Mouse (Mus musculus): ENCODE measurements around the gene Pitpnc1. TPM values are rescaled to one million over a fixed set of nuclear protein-coding genes. Genes with fewer than 3 reads are reported as not detected.

Pitpnc1 gene
- polyA plus RNA-seq, 1 experiment = 0.74 TPM

- H3ac ChIP-seq (ENCODE audit: control insufficient read depth, insufficient read length) = no peak overlapping the region
- no peak overlapping the region for H3K4me2 ChIP-seq (ENCODE audit: low read depth)
- no peak overlapping the region for H3K4me3 ChIP-seq
- TF ChIP-seq POLR2AphosphoS2 (IDR thresholded peaks at IDR 0.05; ENCODE audit: insufficient read length, low read depth) (no peak), SRF (IDR thresholded peaks at IDR 0.05; ENCODE audit: control insufficient read depth, insufficient read length, low read depth) (no peak), POLR2A (IDR thresholded peaks at IDR 0.05; ENCODE audit: insufficient read length, low read depth) (no peak), MAX (IDR thresholded peaks at IDR 0.05; ENCODE audit: low read depth) (no peak), REST (IDR thresholded peaks at IDR 0.05; ENCODE audit: insufficient read depth, insufficient read length) (no peak), TCF3 (IDR thresholded peaks at IDR 0.05; ENCODE audit: insufficient read length, low read depth) (no peak), USF1 (IDR thresholded peaks at IDR 0.05; ENCODE audit: low read depth) (no peak), TCF12 (IDR thresholded peaks at IDR 0.05; ENCODE audit: insufficient read depth, poor library complexity, severe bottlenecking) (no peak), MYOG (IDR thresholded peaks at IDR 0.05; ENCODE audit: control insufficient read depth in 1 of 3, insufficient read depth in 1 of 3, insufficient read length in 2 of 3, low read depth in 2 of 3) (no peak), E2F4 (IDR thresholded peaks at IDR 0.05; ENCODE audit: insufficient read depth) (no peak), MYOD1 (IDR thresholded peaks at IDR 0.05; ENCODE audit: control insufficient read depth in 1 of 3, insufficient read length in 2 of 3, low read depth in 2 of 3) (no peak), CEBPB (IDR thresholded peaks at IDR 0.05; ENCODE audit: insufficient read depth, poor library complexity, severe bottlenecking) (no peak)
- no peaks in the 10 kb centered on the region for H3K79me2 ChIP-seq (ENCODE audit: control insufficient read depth, insufficient read depth)
- H3K27me3 ChIP-seq (ENCODE audit: control insufficient read depth, insufficient read depth, insufficient read length) = peaks cover 7% of the 10 kb centered on the region
- no peaks in the 10 kb centered on the region for H3K36me3 ChIP-seq (ENCODE audit: control insufficient read depth, insufficient read depth)
Measured at GRCm38 (mm10) chr11:107385306-107385705, 85.2 kb downstream of the Pitpnc1 start.

GRCm38 (mm10) chr11:107383985-107384384 lies 86.5 kb downstream of the Pitpnc1 start:
- TF ChIP-seq USF1 (IDR thresholded peaks at IDR 0.05; ENCODE audit: low read depth) = no peak
- TF ChIP-seq E2F4 (IDR thresholded peaks at IDR 0.05; ENCODE audit: insufficient read depth) = no peak
- no peak for TF ChIP-seq CEBPB (IDR thresholded peaks at IDR 0.05; ENCODE audit: insufficient read depth, poor library complexity, severe bottlenecking)
- no peak for TF ChIP-seq MYOG (IDR thresholded peaks at IDR 0.05; ENCODE audit: control insufficient read depth in 1 of 3, insufficient read depth in 1 of 3, insufficient read length in 2 of 3, low read depth in 2 of 3)
- TF ChIP-seq POLR2A (IDR thresholded peaks at IDR 0.05; ENCODE audit: insufficient read length, low read depth) = no peak
- TF ChIP-seq TCF3 (IDR thresholded peaks at IDR 0.05; ENCODE audit: insufficient read length, low read depth) = no peak
- TF ChIP-seq TCF12 (IDR thresholded peaks at IDR 0.05; ENCODE audit: insufficient read depth, poor library complexity, severe bottlenecking) = no peak
- no peak for TF ChIP-seq MYOD1 (IDR thresholded peaks at IDR 0.05; ENCODE audit: control insufficient read depth in 1 of 3, insufficient read length in 2 of 3, low read depth in 2 of 3)
- TF ChIP-seq SRF (IDR thresholded peaks at IDR 0.05; ENCODE audit: control insufficient read depth, insufficient read length, low read depth) = no peak
- no peak for TF ChIP-seq REST (IDR thresholded peaks at IDR 0.05; ENCODE audit: insufficient read depth, insufficient read length)
- no peak overlapping the region for H3ac ChIP-seq (ENCODE audit: control insufficient read depth, insufficient read length)
- no peaks in the 10 kb centered on the region for H3K79me2 ChIP-seq (ENCODE audit: control insufficient read depth, insufficient read depth)
- H3K4me3 ChIP-seq = no peak overlapping the region
- H3K27me3 ChIP-seq (ENCODE audit: control insufficient read depth, insufficient read depth, insufficient read length) = peaks cover 4% of the 10 kb centered on the region
- no peak overlapping the region for H3K4me2 ChIP-seq (ENCODE audit: low read depth)
- no peaks in the 10 kb centered on the region for H3K36me3 ChIP-seq (ENCODE audit: control insufficient read depth, insufficient read depth)

- Histone ChIP-seq H3K27me3 (ENCODE audit: control insufficient read depth, insufficient read depth, insufficient read length) (no peaks in the 10 kb centered on the region), H3K79me2 (ENCODE audit: control insufficient read depth, insufficient read depth) (no peaks in the 10 kb centered on the region), H3ac (ENCODE audit: control insufficient read depth, insufficient read length) (no peak overlapping the region), H3K36me3 (ENCODE audit: control insufficient read depth, insufficient read depth) (no peaks in the 10 kb centered on the region), H3K4me2 (ENCODE audit: low read depth) (no peak overlapping the region), H3K4me3 (no peak overlapping the region)
- TF ChIP-seq SRF (IDR thresholded peaks at IDR 0.05; ENCODE audit: control insufficient read depth, insufficient read length, low read depth) (no peak), POLR2AphosphoS2 (IDR thresholded peaks at IDR 0.05; ENCODE audit: insufficient read length, low read depth) (no peak), CEBPB (IDR thresholded peaks at IDR 0.05; ENCODE audit: insufficient read depth, poor library complexity, severe bottlenecking) (no peak)
Measured at GRCm38 (mm10) chr11:107379965-107380364, 90.5 kb downstream of the Pitpnc1 start.

- H3K4me2 ChIP-seq (ENCODE audit: low read depth) = no peak overlapping the region
- TF ChIP-seq TCF3 (IDR thresholded peaks at IDR 0.05; ENCODE audit: insufficient read length, low read depth) (no peak), MYOD1 (IDR thresholded peaks at IDR 0.05; ENCODE audit: control insufficient read depth in 1 of 3, insufficient read length in 2 of 3, low read depth in 2 of 3) (no peak), MAX (IDR thresholded peaks at IDR 0.05; ENCODE audit: low read depth) (no peak), REST (IDR thresholded peaks at IDR 0.05; ENCODE audit: insufficient read depth, insufficient read length) (no peak), POLR2AphosphoS2 (IDR thresholded peaks at IDR 0.05; ENCODE audit: insufficient read length, low read depth) (no peak), SRF (IDR thresholded peaks at IDR 0.05; ENCODE audit: control insufficient read depth, insufficient read length, low read depth) (no peak), MYOG (IDR thresholded peaks at IDR 0.05; ENCODE audit: control insufficient read depth in 1 of 3, insufficient read depth in 1 of 3, insufficient read length in 2 of 3, low read depth in 2 of 3) (no peak), CEBPB (IDR thresholded peaks at IDR 0.05; ENCODE audit: insufficient read depth, poor library complexity, severe bottlenecking) (no peak), USF1 (IDR thresholded peaks at IDR 0.05; ENCODE audit: low read depth) (no peak), POLR2A (IDR thresholded peaks at IDR 0.05; ENCODE audit: insufficient read length, low read depth) (no peak), E2F4 (IDR thresholded peaks at IDR 0.05; ENCODE audit: insufficient read depth) (no peak), TCF12 (IDR thresholded peaks at IDR 0.05; ENCODE audit: insufficient read depth, poor library complexity, severe bottlenecking) (no peak)
- no peak overlapping the region for H3ac ChIP-seq (ENCODE audit: control insufficient read depth, insufficient read length)
- H3K27me3 ChIP-seq (ENCODE audit: control insufficient read depth, insufficient read depth, insufficient read length) = no peaks in the 10 kb centered on the region
- no peaks in the 10 kb centered on the region for H3K79me2 ChIP-seq (ENCODE audit: control insufficient read depth, insufficient read depth)
- no peak overlapping the region for H3K4me3 ChIP-seq
- no peaks in the 10 kb centered on the region for H3K36me3 ChIP-seq (ENCODE audit: control insufficient read depth, insufficient read depth)
Measured at GRCm38 (mm10) chr11:107379089-107379845, 91.2 kb downstream of the Pitpnc1 start.
